Mouse (Mus musculus) lung, embryonic 14.5 days (tissue): ENCODE measurements around the gene Tut1. TPM values are rescaled to one million over a fixed set of nuclear protein-coding genes. Genes with fewer than 3 reads are reported as not detected.
"Not testable (repeated sequence)": the region's sequence is repeated elsewhere in the genome, so short reads cannot be mapped to it uniquely, and the experiment has no call there.

Experiments used
- ATAC-seq: fragments of 200-750 bp; cut with Nextera tagmentation; 2 replicates; pipeline ENCODE4 v1.8.0; 2017; ENCODE audit warnings: mild to moderate bottlenecking, moderate TSS enrichment, moderate library complexity; ENCODE audit not compliant: insufficient read depth
- DNase-seq: peaks from one replicate; pipeline ENCODE4 v3.0.0-alpha.2; 2015
- H3K27ac ChIP-seq: fragments of 300-500 bp; sonication (generic); 2 replicates; pipeline ENCODE4 v1.5.1; 2014; ENCODE audit warnings: low read depth, mild to moderate bottlenecking, moderate library complexity
- H3K27me3 ChIP-seq: fragments of 300-500 bp; sonication (generic); 2 replicates; pipeline ENCODE4 v1.6.1; 2014; ENCODE audit warnings: low read length, control low read depth; ENCODE audit not compliant: insufficient read depth
- H3K36me3 ChIP-seq: fragments of 300-500 bp; sonication (generic); 2 replicates; pipeline ENCODE4 v1.6.1; 2014; ENCODE audit warnings: control low read depth; ENCODE audit not compliant: insufficient read depth
- H3K4me1 ChIP-seq: fragments of 300-500 bp; sonication (generic); 2 replicates; pipeline ENCODE4 v1.6.1; 2014; ENCODE audit warnings: antibody characterized with exemption, control low read depth; ENCODE audit not compliant: insufficient read depth
- H3K4me2 ChIP-seq: fragments of 300-500 bp; sonication (generic); 2 replicates; pipeline ENCODE4 v1.6.1; 2014; ENCODE audit warnings: mild to moderate bottlenecking
- H3K4me3 ChIP-seq: fragments of 300-500 bp; sonication (generic); 2 replicates; pipeline ENCODE4 v1.5.1; 2014; ENCODE audit warnings: low read depth, low read length
- H3K9ac ChIP-seq: fragments of 300-500 bp; sonication (generic); 2 replicates; pipeline ENCODE4 v1.6.1; 2014
- H3K9me3 ChIP-seq: fragments of 300-500 bp; sonication (generic); 2 replicates; pipeline ENCODE4 v1.6.1; 2016; ENCODE audit warnings: low read depth, low read length, control low read depth
- CTCF ChIP-seq: IDR thresholded peaks from 2 replicates; pipeline ENCODE4 v1.5.1; 2016; ENCODE audit warnings: antibody characterized with exemption, low read depth
- WGBS: fragments of 180-500 bp; shearing (Covaris S2); extraction: QIAGEN DNeasy Blood & Tissue Kit; methylation state at CpG from one replicate; pipeline ENCODE4 v1.1.7; 2014; 5-methylcytosine and 5-hydroxymethylcytosine counted together
- polyA plus RNA-seq: library from polyadenylated mRNA; unstranded; fragments of >200 nt; fragmentation: Nextera tagmentation; extraction: Ambion mirVana; gene quantifications from 2 replicates; pipeline ENCODE4 v1.2.1, GENCODE M21; 2014

The Tut1 gene
- polyA plus RNA-seq, 1 experiment from 2014 or later: 28.4 TPM

- TF ChIP-seq CTCF: no peak
- WGBS: 3% methylated on average over 9 of the region's 9 CpGs
- H3K4me2 ChIP-seq: peak overlapping the region; percentile 75
- no peaks in the 10 kb centered on the region for H3K9me3 ChIP-seq
- DNase-seq (no peak), ATAC-seq (no peak)
- H3K4me1 ChIP-seq: peaks cover 4% of the 10 kb centered on the region; the same call in 1 of the 2 replicates
- peak overlapping the region; percentile 88 for H3K4me3 ChIP-seq
- peak overlapping the region; percentile 95 for H3K9ac ChIP-seq
- peak overlapping the region; percentile 86 for H3K27ac ChIP-seq
- no peaks in the 10 kb centered on the region for H3K27me3 ChIP-seq
- H3K36me3 ChIP-seq: peaks cover 77% of the 10 kb centered on the region
Measured at GRCm38 (mm10) chr19:8967893-8968292, 14.2 kb downstream of the Tut1 start.

- ATAC-seq, H3K27ac ChIP-seq, H3K9ac ChIP-seq, H3K4me1 ChIP-seq, DNase-seq, H3K4me3 ChIP-seq, H3K27me3 ChIP-seq, H3K9me3 ChIP-seq, H3K4me2 ChIP-seq: not testable (repeated sequence)
- H3K36me3 ChIP-seq: peaks cover 92% of the 10 kb centered on the region
- WGBS: 64% methylated on average over 8 of the region's 8 CpGs
Measured at GRCm38 (mm10) chr19:8972491-8972890, 18.8 kb downstream of the Tut1 start.

GRCm38 (mm10) chr19:8974638-8975037 is 21.0 kb downstream of the Tut1 start:
- Histone ChIP-seq H3K27ac (no peak overlapping the region), H3K4me1 (no peaks in the 10 kb centered on the region), H3K9ac (no peak overlapping the region), H3K36me3 (peaks cover 100% of the 10 kb centered on the region), H3K27me3 (no peaks in the 10 kb centered on the region), H3K9me3 (no peaks in the 10 kb centered on the region), H3K4me2 (no peak overlapping the region), H3K4me3 (no peak overlapping the region)
- DNase-seq: peak; percentile 26
- TF ChIP-seq CTCF: 0 out of 2 replicates have a peak, but pooled peaks have one; percentile 15
- 65% methylated on average over 1 of the region's 1 CpGs for WGBS
- no peak for ATAC-seq

GRCm38 (mm10) chr19:8975491-8975890 is 21.8 kb downstream of the Tut1 start:
- no peaks in the 10 kb centered on the region for H3K4me1 ChIP-seq
- 91% methylated on average over 2 of the region's 2 CpGs for WGBS
- H3K9me3 ChIP-seq: no peaks in the 10 kb centered on the region
- no peaks in the 10 kb centered on the region for H3K27me3 ChIP-seq
- no peak for ATAC-seq
- no peak for DNase-seq
- H3K4me3 ChIP-seq: no peak overlapping the region
- no peak overlapping the region for H3K4me2 ChIP-seq
- H3K9ac ChIP-seq: no peak overlapping the region
- no peak for TF ChIP-seq CTCF
- H3K36me3 ChIP-seq: peaks cover 100% of the 10 kb centered on the region
- no peak overlapping the region for H3K27ac ChIP-seq

- 43% methylated on average over 3 of the region's 3 CpGs for WGBS
- no peak overlapping the region for H3K27ac ChIP-seq
- DNase-seq (peak; percentile 76), ATAC-seq (peak; percentile 67; the same call in 1 of the 2 replicates)
- H3K9ac ChIP-seq: no peak overlapping the region
- no peak overlapping the region for H3K4me3 ChIP-seq
- peak; percentile 77 for TF ChIP-seq CTCF
- H3K4me1 ChIP-seq: peaks cover 2% of the 10 kb centered on the region; the same call in 1 of the 2 replicates
- H3K9me3 ChIP-seq: no peaks in the 10 kb centered on the region
- peaks cover 96% of the 10 kb centered on the region for H3K36me3 ChIP-seq
- H3K4me2 ChIP-seq: no peak overlapping the region
- H3K27me3 ChIP-seq: no peaks in the 10 kb centered on the region
Measured at GRCm38 (mm10) chr19:8976535-8976934, 22.9 kb downstream of the Tut1 start.

GRCm38 (mm10) chr19:8980771-8981170 is 27.1 kb downstream of the Tut1 start:
- H3K4me3 ChIP-seq: no peak overlapping the region
- WGBS: 46% methylated on average over 5 of the region's 5 CpGs
- no peaks in the 10 kb centered on the region for H3K27me3 ChIP-seq
- no peak overlapping the region for H3K27ac ChIP-seq
- DNase-seq: no peak
- no peak for TF ChIP-seq CTCF
- ATAC-seq: no peak
- no peak overlapping the region for H3K4me2 ChIP-seq
- H3K9ac ChIP-seq: no peak overlapping the region
- no peaks in the 10 kb centered on the region for H3K9me3 ChIP-seq
- peaks cover 24% of the 10 kb centered on the region for H3K4me1 ChIP-seq
- H3K36me3 ChIP-seq: peaks cover 53% of the 10 kb centered on the region

- Histone ChIP-seq H3K4me3 (no peak overlapping the region), H3K4me1 (peaks cover 26% of the 10 kb centered on the region), H3K9ac (no peak overlapping the region), H3K4me2 (no peak overlapping the region), H3K27ac (no peak overlapping the region; the same call in 1 of the 2 replicates), H3K36me3 (peaks cover 45% of the 10 kb centered on the region), H3K9me3 (no peaks in the 10 kb centered on the region), H3K27me3 (no peaks in the 10 kb centered on the region)
- 55% methylated on average over 2 of the region's 2 CpGs for WGBS
- no peak for TF ChIP-seq CTCF
- peak; percentile 55 for DNase-seq
- ATAC-seq: peak; percentile 15; the same call in 1 of the 2 replicates
Measured at GRCm38 (mm10) chr19:8981450-8982168, 28.0 kb downstream of the Tut1 start.
